Mouse (Mus musculus) E14TG2a.4 (cell line): ENCODE measurements around the gene Mcam.

Experiments
- CTCF ChIP-seq: conservative IDR thresholded peaks from 2 replicates; pipeline ENCODE4 v1.5.1; 2014; ENCODE audit warnings: low read length
- NANOG ChIP-seq: IDR thresholded peaks from 2 replicates; pipeline ENCODE4 v1.6.1; 2014; ENCODE audit warnings: borderline replicate concordance, low read length, mixed read lengths

DNA sequence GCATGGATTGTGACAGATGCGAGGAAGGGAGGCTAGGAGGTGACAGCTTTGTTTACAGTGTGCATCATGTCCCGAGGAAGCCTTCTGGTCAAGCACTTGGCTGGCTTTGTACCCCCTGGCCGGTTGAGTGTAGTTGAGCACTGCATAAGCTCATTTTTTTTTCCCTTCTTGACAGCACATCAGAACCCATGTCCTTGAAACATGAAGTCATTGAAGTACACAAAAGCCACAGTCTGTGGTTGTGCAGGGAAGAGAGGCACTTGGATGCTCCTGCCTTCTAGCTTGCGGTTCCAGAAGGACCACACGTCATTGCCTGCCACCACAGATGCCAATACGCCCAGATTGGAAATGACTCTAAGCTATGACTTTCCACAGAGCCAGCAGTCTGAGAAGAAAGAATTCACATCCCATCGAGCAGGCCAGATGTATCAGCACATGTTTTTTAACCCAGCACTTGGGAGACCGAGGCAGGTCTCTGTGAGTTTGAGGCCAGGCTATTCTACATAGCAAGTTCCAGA, 14.3 kb upstream of the Mcam start:
- TF ChIP-seq CTCF (no peak), NANOG (no peak)
